Mouse (Mus musculus) cerebellum, adult 18-20 months (tissue): ENCODE measurements around the gene Bgn.

Source experiments
- DNase-seq, 2 experiments: peaks; one replicate each; pipeline ENCODE4 v3.0.0; 2021

Bgn gene

GRCm38 (mm10) chrX:73490804-73491203 lies 7.4 kb downstream of the Bgn start:
- DNase-seq: no peak

- DNase-seq: peak; percentile 71
These were observed 10.2 kb downstream of the Bgn start for GRCm38 (mm10) chrX:73493567-73493966.

DNA sequence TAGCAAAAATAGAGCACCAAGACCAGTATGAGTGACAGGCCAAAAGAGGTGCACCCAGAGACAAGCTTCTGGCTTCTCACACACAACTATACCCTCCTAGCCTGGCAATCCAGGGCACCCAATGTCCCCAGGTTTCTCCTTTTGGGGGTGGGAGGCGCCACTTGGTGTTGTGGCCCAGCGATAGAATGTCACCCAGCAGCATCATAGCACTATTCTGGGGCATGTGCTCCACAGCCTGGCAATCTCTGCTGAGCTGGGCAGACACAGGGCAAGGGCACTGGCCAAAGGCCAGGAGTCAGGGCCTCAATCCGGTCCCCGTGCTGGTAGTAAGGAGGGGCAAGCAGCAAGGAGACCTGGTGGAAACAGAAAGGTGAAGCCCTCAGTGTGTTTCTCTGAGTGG lies 13.3 kb downstream of the Bgn start:
- no peak for DNase-seq

DNA sequence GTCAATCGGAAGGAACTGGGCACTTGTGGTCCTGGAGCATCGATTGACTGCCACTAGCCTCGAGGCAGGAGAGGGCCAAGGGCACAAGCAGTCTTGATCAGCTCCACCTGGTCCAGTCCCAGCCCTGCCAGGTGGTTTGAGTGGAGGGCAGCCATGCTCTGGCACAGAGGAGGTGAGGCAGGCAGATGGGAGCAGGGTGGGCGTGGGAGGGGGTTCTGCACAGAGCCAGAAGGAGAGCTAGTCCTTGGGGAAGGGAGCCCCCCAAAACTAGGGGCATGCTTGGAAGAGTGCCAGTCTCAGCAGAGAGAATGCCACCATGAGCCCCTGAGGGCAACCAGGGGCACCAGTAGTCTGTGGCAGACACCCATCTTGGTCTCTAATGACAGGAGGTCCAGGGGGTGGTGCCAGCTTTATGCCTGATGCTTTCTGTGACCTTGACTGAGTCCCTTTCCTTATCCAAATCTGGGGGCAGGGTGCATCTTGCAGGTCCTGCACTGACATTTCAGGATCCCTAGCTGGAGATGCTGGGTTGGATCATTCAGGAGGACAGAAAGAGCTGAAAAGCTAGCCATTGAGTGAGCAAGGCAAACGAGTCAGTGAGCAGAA lies 21.8 kb downstream of the Bgn start:
- peak; percentile 58 to 64 for DNase-seq

DNA sequence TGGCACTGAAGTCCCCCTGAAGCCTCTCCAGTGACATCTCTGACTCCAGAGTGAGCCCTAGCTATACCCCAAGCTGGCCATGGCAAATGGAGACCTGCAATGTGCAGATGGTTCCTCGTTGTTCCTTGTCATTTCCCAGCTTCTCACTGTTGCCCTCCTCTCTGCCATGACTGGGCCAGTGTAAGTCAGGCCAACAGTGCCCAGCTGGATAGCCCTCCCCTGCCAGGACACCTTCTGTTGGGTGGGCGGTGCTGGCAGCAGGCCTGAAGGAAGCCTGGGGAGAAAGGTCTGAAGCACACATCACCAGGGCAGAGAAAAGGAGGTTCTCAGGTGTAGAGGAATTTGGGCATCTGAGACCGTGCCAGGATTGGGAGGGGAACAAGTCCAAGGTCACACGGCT lies 23.2 kb downstream of the Bgn start:
- peak; percentile 85 to 92 for DNase-seq

- peak in 1 of 2 experiments; percentile 33 for DNase-seq
These were observed 25.8 kb downstream of the Bgn start for GRCm38 (mm10) chrX:73509209-73509608.

- DNase-seq: peak in 1 of 2 experiments; percentile 29
These were observed 29.5 kb downstream of the Bgn start for GRCm38 (mm10) chrX:73512904-73513303.

DNA sequence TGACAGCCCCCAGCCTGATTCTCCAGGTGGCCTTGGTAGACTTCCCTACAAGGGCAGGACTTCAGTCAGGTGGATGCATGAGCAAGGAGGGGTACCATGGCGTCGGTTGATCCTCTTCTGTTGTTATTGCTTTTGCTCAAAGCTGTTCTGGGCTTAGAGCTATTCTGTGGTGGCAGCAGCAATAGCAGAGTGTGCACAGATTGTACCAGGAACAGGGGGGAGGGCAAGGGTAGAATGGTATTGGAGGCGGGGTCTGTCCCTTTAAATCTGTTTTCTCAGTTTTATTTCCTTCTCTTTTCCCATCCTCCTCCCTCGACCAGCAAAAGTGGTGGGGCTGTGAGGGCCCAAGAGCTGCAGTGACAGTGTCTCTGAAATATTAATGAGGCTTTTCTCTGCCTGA lies 33.2 kb downstream of the Bgn start:
- DNase-seq: no peak

- DNase-seq: no peak
These were observed 33.7 kb downstream of the Bgn start for GRCm38 (mm10) chrX:73517060-73517600.

- DNase-seq: no peak
These were observed 37.3 kb downstream of the Bgn start for GRCm38 (mm10) chrX:73520692-73521091.

GRCm38 (mm10) chrX:73524318-73525222 lies 41.2 kb downstream of the Bgn start:
- peak; percentile 73 to 76 for DNase-seq

- peak; percentile 35 to 41 for DNase-seq
These were observed 42.1 kb downstream of the Bgn start for GRCm38 (mm10) chrX:73525223-73526140.

DNA sequence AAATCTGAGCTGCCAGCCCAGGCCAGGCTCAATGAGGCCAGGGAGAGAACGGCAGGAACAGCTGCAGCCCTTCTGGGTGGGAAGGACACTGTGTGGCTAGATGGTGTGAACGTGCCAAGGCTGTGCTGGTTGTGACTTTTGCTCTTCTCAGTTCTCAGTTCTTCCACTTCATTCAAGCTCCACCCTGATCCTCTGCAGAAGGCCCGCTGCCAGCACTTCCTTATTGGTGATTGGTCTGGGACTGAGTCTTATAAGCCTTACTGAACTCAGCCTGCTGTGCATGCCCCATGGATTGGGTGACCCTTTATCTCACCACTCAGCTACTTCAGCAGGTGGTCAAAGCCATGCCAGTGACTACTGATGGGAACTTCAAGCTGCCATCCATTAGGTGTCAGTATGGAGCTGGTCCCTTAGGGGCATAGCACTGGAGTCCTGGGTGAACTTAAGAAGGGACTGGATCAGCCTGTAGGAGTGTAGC lies 43.0 kb downstream of the Bgn start:
- peak; percentile 33 to 41 for DNase-seq

GRCm38 (mm10) chrX:73537875-73538274 lies 54.5 kb downstream of the Bgn start:
- peak; percentile 36 to 46 for DNase-seq

GRCm38 (mm10) chrX:73543340-73543739 lies 59.9 kb downstream of the Bgn start:
- DNase-seq: peak in 1 of 2 experiments; percentile 29
